Mouse (Mus musculus): ENCODE measurements around the gene Hsd11b2.

The Hsd11b2 gene

GRCm38 (mm10) chr8:105518436-105519313, at the start of gene Hsd11b2:
TSS of gene Hsd11b2 (plus strand) at chr8:105518755.
- peak; percentile 37 to 49 for DNase-seq (ENCODE audit: low spot score in 2 of 2)

DNA sequence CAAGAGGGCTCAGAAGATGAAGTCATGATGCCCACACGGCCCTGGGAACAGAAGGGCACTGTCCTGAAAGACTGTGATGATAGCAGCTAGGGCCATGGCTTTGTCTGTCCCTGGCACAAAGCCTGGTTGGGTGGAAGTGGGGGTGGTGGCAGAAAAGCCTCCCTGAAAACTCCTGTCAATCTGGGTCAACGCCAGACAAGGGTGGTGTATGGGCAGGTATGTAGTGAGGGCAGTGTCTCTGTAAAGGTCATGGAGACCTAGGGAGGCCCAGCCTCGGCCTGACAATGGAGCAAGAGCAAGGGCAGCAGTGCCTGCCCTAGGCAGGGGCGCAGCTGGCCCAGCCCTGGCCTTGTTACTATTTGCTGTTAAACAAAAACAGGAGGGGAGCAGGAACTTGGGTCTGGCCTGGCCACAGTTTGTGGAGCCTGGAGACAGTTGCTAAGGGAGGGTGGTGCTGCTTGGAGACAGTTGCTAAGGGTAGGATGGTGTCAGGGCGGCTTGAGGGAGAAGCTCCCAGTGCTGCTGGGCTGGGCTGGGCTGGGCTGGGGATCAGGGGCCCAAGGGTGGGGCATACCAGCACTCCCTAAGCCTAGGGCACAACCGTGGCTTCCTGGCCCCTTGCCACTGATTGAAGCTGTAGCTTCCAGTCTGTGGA, 49.4 kb upstream of the Hsd11b2 start:
- peak in 1 of 2 experiments; percentile 62 for DNase-seq (ENCODE audit: low spot score in 2 of 2)

DNA sequence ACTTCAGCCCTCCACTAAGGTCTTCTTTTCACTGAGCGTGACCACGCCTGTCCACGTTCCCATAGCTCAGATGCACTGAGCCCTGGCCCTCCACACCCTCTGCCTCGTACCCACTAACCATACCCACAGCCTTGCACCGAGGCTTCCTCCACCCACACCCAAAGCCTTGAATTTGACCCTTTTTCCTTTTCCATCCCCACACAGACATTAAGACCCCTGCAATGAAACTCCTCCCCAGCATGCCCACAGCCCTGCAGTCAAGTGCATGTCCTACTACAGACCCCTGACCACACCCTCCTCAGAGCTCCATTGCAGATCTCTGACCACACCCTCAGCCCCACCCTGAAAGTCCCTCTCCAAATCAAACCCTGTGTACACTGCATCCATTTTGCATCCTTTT, 48.7 kb upstream of the Hsd11b2 start:
- no peak for DNase-seq (ENCODE audit: low spot score in 2 of 2)

GRCm38 (mm10) chr8:105470262-105470661, 48.3 kb upstream of the Hsd11b2 start:
- DNase-seq (ENCODE audit: low spot score in 2 of 2), result no peak

DNA sequence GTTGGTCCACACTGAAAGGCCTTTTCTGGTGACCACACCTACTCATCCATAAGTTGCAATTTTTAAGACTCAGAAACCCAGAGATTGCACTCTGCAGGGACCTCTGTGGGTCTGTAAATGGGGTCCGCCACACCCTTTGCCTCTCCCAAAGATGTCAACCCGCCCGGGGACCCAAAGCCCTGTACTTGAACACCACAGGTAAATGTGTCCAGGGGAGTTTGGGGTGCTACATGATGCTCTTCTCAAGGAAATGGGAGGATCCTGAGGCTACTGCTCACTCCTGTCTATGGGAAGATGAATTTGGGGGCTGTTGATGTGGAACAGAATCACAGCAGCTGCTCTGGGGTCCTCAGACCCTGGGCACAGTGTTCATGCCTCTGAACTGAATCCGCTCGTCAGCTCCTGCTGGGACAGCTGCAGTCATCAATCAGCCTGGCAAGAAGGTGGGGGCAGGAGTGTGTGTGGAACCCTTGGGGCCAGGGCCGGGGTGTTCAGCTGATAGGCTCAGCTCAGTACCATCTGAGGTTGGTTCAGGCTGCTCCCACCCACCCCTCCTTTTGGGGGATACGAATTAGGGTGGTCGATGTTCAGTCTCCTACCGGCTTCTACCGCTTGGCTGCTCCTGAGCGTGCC, 47.8 kb upstream of the Hsd11b2 start:
- DNase-seq (ENCODE audit: low spot score in 2 of 2), result no peak

DNA sequence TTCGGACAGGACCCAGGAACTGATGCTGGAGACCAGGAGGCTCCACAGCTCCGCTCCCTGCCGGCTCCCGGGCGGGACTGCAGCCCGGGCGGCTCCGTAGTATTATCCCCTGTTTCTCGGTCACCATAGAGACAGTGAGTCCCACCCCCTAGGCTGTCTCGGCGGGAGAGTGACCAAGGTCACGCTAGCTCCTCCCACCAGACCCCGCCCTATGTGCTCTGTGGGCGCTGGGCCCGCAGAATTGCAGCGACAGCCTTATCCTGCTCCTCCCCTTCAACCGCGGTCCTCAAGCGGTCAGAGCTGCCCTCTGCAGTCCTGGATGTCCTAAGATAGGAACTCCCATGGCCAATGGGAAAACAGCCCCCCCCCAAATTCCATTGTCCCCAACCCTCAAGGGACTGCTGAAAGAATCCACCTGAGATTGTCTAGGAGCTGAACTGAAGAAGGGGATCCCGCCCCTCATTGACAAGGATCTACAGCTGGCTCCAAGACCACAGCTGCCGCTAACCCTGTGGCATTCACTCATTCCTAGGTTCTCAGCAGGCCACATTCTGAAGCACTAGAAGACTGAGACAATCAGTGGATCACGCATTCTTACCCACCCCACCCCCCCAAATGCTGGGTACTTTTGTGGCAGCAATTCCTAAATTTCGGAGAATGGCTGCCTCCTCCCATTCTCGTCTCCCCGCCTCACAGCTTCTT, 47.1 kb upstream of the Hsd11b2 start, which contains the start of gene Tppp3:
Gene Tppp3, minus strand, starts transcription at position 213 of the 702 bp plus-strand sequence.
- peak; percentile 67 to 80 for DNase-seq (ENCODE audit: low spot score in 2 of 2)

- DNase-seq (ENCODE audit: low spot score in 2 of 2), result no peak
These were observed 46.1 kb upstream of the Hsd11b2 start for GRCm38 (mm10) chr8:105472414-105472932.

GRCm38 (mm10) chr8:105472983-105473382, 45.6 kb upstream of the Hsd11b2 start:
- DNase-seq (ENCODE audit: low spot score in 2 of 2), result no peak

- DNase-seq (ENCODE audit: low spot score in 2 of 2), result no peak
These were observed 44.5 kb upstream of the Hsd11b2 start for GRCm38 (mm10) chr8:105473816-105474606.

GRCm38 (mm10) chr8:105474680-105475079, 43.9 kb upstream of the Hsd11b2 start:
- DNase-seq (ENCODE audit: low spot score in 2 of 2), result no peak

GRCm38 (mm10) chr8:105475254-105475653, 43.3 kb upstream of the Hsd11b2 start:
- no peak for DNase-seq (ENCODE audit: low spot score in 2 of 2)

- DNase-seq (ENCODE audit: low spot score in 2 of 2), result no peak
These were observed 42.8 kb upstream of the Hsd11b2 start for GRCm38 (mm10) chr8:105475742-105476141.

- DNase-seq (ENCODE audit: low spot score in 2 of 2), result no peak
These were observed 42.4 kb upstream of the Hsd11b2 start for GRCm38 (mm10) chr8:105476161-105476560.

GRCm38 (mm10) chr8:105476628-105477413, 41.7 kb upstream of the Hsd11b2 start:
- no peak for DNase-seq (ENCODE audit: low spot score in 2 of 2)

GRCm38 (mm10) chr8:105477792-105478191, 40.8 kb upstream of the Hsd11b2 start:
- DNase-seq (ENCODE audit: low spot score in 2 of 2), result no peak

- no peak for DNase-seq (ENCODE audit: low spot score in 2 of 2)
These were observed 37.5 kb upstream of the Hsd11b2 start for GRCm38 (mm10) chr8:105481013-105481412.

DNA sequence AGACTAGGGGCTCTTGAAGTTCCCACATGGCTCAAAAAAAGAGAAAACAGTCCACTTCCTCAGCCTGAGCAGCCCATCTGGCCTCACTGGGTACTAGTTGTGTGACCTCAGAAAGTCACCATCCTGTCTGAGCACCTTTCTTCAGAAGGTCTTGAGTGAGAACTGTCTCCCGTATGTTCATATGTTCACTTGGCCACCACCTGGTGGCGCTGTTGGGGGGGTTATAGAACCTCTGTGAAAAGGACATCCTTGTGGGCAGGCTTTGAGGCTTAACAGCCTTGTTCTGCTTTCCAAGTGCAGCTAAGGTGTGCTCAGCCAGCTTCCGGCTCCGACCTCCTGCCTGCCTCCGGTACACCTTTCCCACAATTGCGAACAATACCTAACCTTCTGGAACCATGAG, 37.1 kb upstream of the Hsd11b2 start:
- no peak for DNase-seq (ENCODE audit: low spot score in 2 of 2)

GRCm38 (mm10) chr8:105482123-105482522, 36.4 kb upstream of the Hsd11b2 start:
- DNase-seq (ENCODE audit: low spot score in 2 of 2), result no peak

GRCm38 (mm10) chr8:105483212-105484029, 35.1 kb upstream of the Hsd11b2 start:
- no peak for DNase-seq (ENCODE audit: low spot score in 2 of 2)

Data from frontal cortex, postnatal 36 days (tissue).